Mouse (Mus musculus): ENCODE data around the gene Zbtb8os. TPM values are rescaled to one million over a fixed set of nuclear protein-coding genes. Genes with fewer than 3 reads are reported as not detected.

Gene Zbtb8os
- polyA plus RNA-seq, 1 experiment from 2014 or later, result 22.5 TPM

DNA sequence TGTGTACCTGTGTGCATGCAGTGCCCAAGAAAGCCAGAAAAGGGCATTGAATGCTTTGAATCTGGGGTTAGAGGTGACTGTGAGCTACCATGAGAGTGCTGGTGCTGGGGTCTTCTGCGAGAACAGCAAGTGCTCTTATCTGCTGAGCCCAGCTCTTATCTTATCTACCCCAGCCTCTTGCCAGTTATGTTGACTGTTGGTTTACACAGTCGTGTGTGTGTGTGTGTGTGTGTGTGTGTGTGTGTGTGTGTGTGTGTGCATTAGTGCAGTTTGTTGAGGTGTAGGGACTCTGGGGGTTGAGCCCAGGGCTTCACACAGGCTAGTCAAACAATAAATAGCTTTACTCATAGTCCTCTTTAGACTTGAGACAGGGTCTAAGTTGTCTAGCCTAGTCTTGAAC is 40.3 kb upstream of the Zbtb8os start:
- ATAC-seq (ENCODE audit: low read depth), result peak; percentile 72
- H3K4me1 ChIP-seq (ENCODE audit: control insufficient read depth, low read depth, low read length), result peaks cover 12% of the 10 kb centered on the region
- no peaks in the 10 kb centered on the region for H3K9me3 ChIP-seq (replicated peaks; ENCODE audit: control insufficient read depth, low read length)
- H3K36me3 ChIP-seq (ENCODE audit: control insufficient read depth, insufficient read depth), result no peaks in the 10 kb centered on the region
- no peak overlapping the region for H3K9ac ChIP-seq (ENCODE audit: low read depth, low read length)
- WGBS (ENCODE audit: insufficient replicate concordance), result 5% methylated on average over 2 of the region's 2 CpGs
- no peak overlapping the region for H3K4me3 ChIP-seq (ENCODE audit: low read depth, low read length)
- H3K27me3 ChIP-seq (ENCODE audit: control insufficient read depth, insufficient read depth, low read depth, low read length), result no peaks in the 10 kb centered on the region
- no peak overlapping the region for H3K27ac ChIP-seq (ENCODE audit: low read length)
- H3K4me2 ChIP-seq (ENCODE audit: low read depth, low read length), result no peak overlapping the region

DNA sequence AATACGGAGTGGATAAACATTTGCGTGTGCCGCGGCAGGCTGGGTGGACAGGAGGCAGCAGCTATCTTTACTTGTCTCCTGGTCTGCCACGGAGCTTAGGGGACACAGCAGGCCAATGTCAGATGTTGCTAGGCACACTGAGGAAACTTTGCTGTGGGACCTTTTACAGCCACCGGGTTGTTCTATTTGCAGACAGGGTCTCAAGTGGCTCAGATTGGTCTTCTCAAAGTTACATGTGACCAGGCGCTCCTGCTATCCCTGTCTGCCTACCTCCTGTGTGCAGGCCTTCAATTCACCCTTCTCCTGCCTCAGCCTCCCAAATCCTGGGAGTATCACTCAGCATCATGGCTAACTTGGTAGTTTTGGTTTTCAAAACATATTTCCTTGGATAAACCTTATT is 39.4 kb upstream of the Zbtb8os start:
- H3K27me3 ChIP-seq (ENCODE audit: control insufficient read depth, insufficient read depth, low read depth, low read length), result no peaks in the 10 kb centered on the region
- H3K36me3 ChIP-seq (ENCODE audit: control insufficient read depth, insufficient read depth), result no peaks in the 10 kb centered on the region
- no peak overlapping the region; the same call in 1 of the 2 replicates for H3K9ac ChIP-seq (ENCODE audit: low read depth, low read length)
- WGBS (ENCODE audit: insufficient replicate concordance), result 52% methylated on average over 7 of the region's 7 CpGs
- peaks cover 12% of the 10 kb centered on the region for H3K4me1 ChIP-seq (ENCODE audit: control insufficient read depth, low read depth, low read length)
- no peaks in the 10 kb centered on the region for H3K9me3 ChIP-seq (replicated peaks; ENCODE audit: control insufficient read depth, low read length)
- no peak overlapping the region for H3K27ac ChIP-seq (ENCODE audit: low read length)
- H3K4me3 ChIP-seq (ENCODE audit: low read depth, low read length), result no peak overlapping the region
- ATAC-seq (ENCODE audit: low read depth), result no peak
- no peak overlapping the region for H3K4me2 ChIP-seq (ENCODE audit: low read depth, low read length)

DNA sequence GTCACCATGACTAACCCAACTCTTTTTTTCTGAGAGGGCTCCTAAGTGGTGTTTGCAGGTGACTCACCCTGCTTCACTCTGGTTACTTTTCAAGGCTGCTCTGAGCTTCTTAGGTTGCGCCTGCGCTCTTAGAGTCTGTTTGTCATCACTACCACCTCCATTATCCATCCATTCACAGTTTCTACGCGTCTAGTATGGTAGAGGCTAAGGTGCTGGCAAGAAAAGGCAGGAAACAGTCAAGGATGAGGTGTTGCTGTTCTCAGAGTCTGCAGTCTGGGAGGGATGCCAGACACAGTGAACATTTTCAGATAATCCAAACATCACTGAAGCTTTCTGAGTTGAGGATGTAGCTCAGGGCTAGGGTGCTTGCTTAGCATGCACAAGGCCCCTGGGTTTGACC is 37.8 kb upstream of the Zbtb8os start:
- H3K27ac ChIP-seq (ENCODE audit: low read length), result no peak overlapping the region
- H3K4me1 ChIP-seq (ENCODE audit: control insufficient read depth, low read depth, low read length), result peaks cover 12% of the 10 kb centered on the region
- no peaks in the 10 kb centered on the region for H3K36me3 ChIP-seq (ENCODE audit: control insufficient read depth, insufficient read depth)
- H3K27me3 ChIP-seq (ENCODE audit: control insufficient read depth, insufficient read depth, low read depth, low read length), result no peaks in the 10 kb centered on the region
- H3K4me2 ChIP-seq (ENCODE audit: low read depth, low read length), result no peak overlapping the region
- no peak for ATAC-seq (ENCODE audit: low read depth)
- H3K9me3 ChIP-seq (replicated peaks; ENCODE audit: control insufficient read depth, low read length), result no peaks in the 10 kb centered on the region
- no peak overlapping the region for H3K9ac ChIP-seq (ENCODE audit: low read depth, low read length)
- 80% methylated on average over 4 of the region's 4 CpGs for WGBS (ENCODE audit: insufficient replicate concordance)
- no peak overlapping the region for H3K4me3 ChIP-seq (ENCODE audit: low read depth, low read length)

DNA sequence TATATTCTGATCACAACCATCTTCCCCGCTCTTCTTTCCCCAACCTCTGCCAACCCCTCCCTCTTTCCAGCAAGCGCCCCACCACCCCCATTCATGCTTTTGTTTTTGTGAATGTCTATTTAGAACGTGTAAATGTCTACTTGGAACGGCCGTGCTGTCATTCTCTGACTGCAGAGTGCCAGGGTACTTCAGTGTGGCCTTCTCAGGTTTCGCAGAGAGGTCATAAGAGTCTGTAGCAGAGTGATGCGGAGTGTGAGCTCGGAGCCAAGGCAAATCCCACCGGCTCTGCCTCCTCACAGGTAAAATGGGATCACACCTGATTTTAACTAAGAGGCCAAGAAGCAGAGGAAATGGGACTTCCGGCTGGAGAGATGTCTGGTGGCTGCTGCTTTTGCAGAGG is 36.4 kb upstream of the Zbtb8os start:
- Histone ChIP-seq H3K4me3 (ENCODE audit: low read depth, low read length) (no peak overlapping the region), H3K27me3 (ENCODE audit: control insufficient read depth, insufficient read depth, low read depth, low read length) (no peaks in the 10 kb centered on the region), H3K36me3 (ENCODE audit: control insufficient read depth, insufficient read depth) (no peaks in the 10 kb centered on the region), H3K9me3 (replicated peaks; ENCODE audit: control insufficient read depth, low read length) (no peaks in the 10 kb centered on the region), H3K9ac (ENCODE audit: low read depth, low read length) (no peak overlapping the region), H3K4me1 (ENCODE audit: control insufficient read depth, low read depth, low read length) (peaks cover 15% of the 10 kb centered on the region), H3K27ac (ENCODE audit: low read length) (no peak overlapping the region), H3K4me2 (ENCODE audit: low read depth, low read length) (no peak overlapping the region)
- 66% methylated on average over 10 of the region's 10 CpGs for WGBS (ENCODE audit: insufficient replicate concordance)
- ATAC-seq (ENCODE audit: low read depth), result no peak

DNA sequence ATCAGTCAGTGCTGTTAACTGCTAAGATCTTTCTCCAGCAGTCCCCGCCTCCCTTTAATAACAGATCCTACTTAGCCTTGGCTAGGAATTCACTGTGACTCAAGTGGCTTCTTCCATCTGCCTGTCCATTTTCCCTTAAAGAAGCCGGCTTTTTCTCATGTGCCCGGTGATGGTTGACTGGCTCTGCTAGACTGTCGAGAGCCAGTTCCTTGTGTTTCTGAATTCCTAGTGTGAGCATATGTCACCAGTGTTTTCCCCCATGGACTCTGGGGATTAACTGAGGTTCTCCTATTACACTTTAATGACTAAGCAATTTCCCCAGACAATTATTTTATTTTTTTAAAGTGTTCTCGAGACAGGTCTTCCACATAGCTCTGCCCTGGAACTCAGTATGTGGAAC is 32.1 kb upstream of the Zbtb8os start:
- Histone ChIP-seq H3K27me3 (ENCODE audit: control insufficient read depth, insufficient read depth, low read depth, low read length) (no peaks in the 10 kb centered on the region), H3K36me3 (ENCODE audit: control insufficient read depth, insufficient read depth) (peaks cover 12% of the 10 kb centered on the region), H3K4me1 (ENCODE audit: control insufficient read depth, low read depth, low read length) (peaks cover 8% of the 10 kb centered on the region), H3K9me3 (replicated peaks; ENCODE audit: control insufficient read depth, low read length) (no peaks in the 10 kb centered on the region), H3K4me2 (ENCODE audit: low read depth, low read length) (no peak overlapping the region), H3K4me3 (ENCODE audit: low read depth, low read length) (no peak overlapping the region), H3K9ac (ENCODE audit: low read depth, low read length) (no peak overlapping the region), H3K27ac (ENCODE audit: low read length) (no peak overlapping the region)
- ATAC-seq (ENCODE audit: low read depth), result no peak
- WGBS (ENCODE audit: insufficient replicate concordance), result 82% methylated on average over 5 of the region's 5 CpGs

DNA sequence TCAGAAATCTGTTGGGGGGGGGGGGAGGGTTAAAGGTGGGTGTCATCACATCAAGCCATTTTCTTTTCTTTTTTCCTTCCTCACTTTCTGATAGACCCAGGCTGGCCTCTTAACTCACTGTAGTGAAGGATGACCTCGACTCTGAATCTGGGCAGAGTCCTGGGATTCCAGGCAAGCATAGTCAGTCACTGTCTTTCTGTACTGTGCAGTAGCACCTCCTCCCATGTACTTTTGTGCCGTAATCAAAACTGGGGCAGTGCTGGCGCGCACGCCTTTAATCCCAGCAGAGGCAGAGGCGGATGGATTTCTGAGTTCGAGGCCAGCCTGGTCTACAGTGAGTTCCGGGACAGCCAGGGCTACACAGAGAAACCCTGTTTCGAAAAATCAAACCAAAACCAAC is 31.7 kb upstream of the Zbtb8os start:
- H3K4me1 ChIP-seq (ENCODE audit: control insufficient read depth, low read depth, low read length), result peaks cover 8% of the 10 kb centered on the region
- H3K4me2 ChIP-seq (ENCODE audit: low read depth, low read length), result no peak overlapping the region
- no peak overlapping the region for H3K9ac ChIP-seq (ENCODE audit: low read depth, low read length)
- H3K4me3 ChIP-seq (ENCODE audit: low read depth, low read length), result no peak overlapping the region
- ATAC-seq (ENCODE audit: low read depth), result no peak
- no peaks in the 10 kb centered on the region for H3K27me3 ChIP-seq (ENCODE audit: control insufficient read depth, insufficient read depth, low read depth, low read length)
- no peak overlapping the region for H3K27ac ChIP-seq (ENCODE audit: low read length)
- peaks cover 15% of the 10 kb centered on the region for H3K36me3 ChIP-seq (ENCODE audit: control insufficient read depth, insufficient read depth)
- no peaks in the 10 kb centered on the region for H3K9me3 ChIP-seq (replicated peaks; ENCODE audit: control insufficient read depth, low read length)
- WGBS (ENCODE audit: insufficient replicate concordance), result 77% methylated on average over 9 of the region's 9 CpGs

DNA sequence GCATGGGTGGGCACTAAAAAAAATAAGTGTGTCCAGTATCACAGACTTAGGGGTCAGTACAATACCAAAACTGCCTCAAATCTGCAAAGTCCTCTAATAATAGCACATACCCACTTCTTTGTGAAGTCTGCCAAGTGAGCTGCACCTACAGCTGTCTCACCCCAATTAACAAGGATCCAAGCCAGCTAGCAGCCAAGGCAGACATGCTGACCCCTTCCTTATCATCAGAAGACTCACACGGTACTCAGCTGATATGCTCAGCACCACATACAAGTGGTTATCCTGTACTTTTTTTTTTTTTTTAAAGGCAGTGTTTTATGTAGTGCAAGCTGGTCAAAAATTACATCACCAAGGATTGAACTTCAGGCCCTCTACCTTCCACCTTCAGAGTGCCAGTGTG is 31.2 kb upstream of the Zbtb8os start:
- Histone ChIP-seq H3K36me3 (ENCODE audit: control insufficient read depth, insufficient read depth) (peaks cover 16% of the 10 kb centered on the region), H3K4me3 (ENCODE audit: low read depth, low read length) (no peak overlapping the region), H3K4me2 (ENCODE audit: low read depth, low read length) (no peak overlapping the region), H3K9me3 (replicated peaks; ENCODE audit: control insufficient read depth, low read length) (no peaks in the 10 kb centered on the region), H3K4me1 (ENCODE audit: control insufficient read depth, low read depth, low read length) (peaks cover 8% of the 10 kb centered on the region), H3K9ac (ENCODE audit: low read depth, low read length) (no peak overlapping the region), H3K27ac (ENCODE audit: low read length) (no peak overlapping the region), H3K27me3 (ENCODE audit: control insufficient read depth, insufficient read depth, low read depth, low read length) (no peaks in the 10 kb centered on the region)
- peak; percentile 58 for ATAC-seq (ENCODE audit: low read depth)
- WGBS (ENCODE audit: insufficient replicate concordance), result 19% methylated on average over 1 of the region's 1 CpGs

DNA sequence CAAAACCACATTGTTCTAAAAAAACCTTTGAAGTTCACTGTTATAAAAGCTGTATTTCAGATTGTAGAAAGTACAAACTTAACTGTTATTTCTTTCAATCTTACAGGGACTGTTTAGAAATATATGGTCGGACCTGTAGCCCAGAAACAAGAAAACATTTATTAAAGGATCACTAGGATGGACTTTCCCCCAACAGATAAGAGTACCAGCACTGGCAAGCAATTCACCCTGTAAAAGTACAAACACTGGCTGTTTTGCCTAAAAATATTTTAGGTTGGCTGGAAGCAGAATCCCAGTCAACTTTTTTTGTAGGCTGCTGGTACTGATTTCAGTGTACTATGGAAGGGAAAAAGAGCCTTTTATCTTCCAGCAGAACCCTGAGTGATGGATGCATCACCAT is 27.6 kb upstream of the Zbtb8os start:
- WGBS (ENCODE audit: insufficient replicate concordance), result 68% methylated on average over 1 of the region's 1 CpGs
- ATAC-seq (ENCODE audit: low read depth), result no peak
- Histone ChIP-seq H3K9ac (ENCODE audit: low read depth, low read length) (no peak overlapping the region), H3K27ac (ENCODE audit: low read length) (no peak overlapping the region), H3K4me2 (ENCODE audit: low read depth, low read length) (no peak overlapping the region), H3K36me3 (ENCODE audit: control insufficient read depth, insufficient read depth) (peaks cover 38% of the 10 kb centered on the region), H3K4me1 (ENCODE audit: control insufficient read depth, low read depth, low read length) (peaks cover 8% of the 10 kb centered on the region), H3K27me3 (ENCODE audit: control insufficient read depth, insufficient read depth, low read depth, low read length) (no peaks in the 10 kb centered on the region), H3K9me3 (replicated peaks; ENCODE audit: control insufficient read depth, low read length) (no peaks in the 10 kb centered on the region), H3K4me3 (ENCODE audit: low read depth, low read length) (no peak overlapping the region)

DNA sequence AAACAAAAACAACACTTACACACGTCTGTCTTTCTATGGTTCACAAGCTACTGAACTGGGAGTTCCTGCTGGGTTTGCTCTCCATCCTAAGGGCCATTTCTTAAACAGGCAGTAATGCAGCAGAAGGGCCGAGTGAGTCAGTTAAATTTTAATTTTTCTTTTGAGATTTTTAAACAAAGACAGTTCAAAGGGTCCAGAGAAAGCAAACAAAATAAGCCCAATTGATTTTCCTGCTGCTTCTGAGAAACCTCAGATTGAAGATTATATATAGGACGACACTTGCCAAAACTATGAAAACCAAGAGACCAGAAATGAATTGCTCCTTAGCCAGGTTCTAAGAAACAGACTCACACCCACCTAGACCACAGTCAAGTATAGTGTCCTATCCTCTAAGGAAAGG is 21.6 kb upstream of the Zbtb8os start:
- 65% methylated on average over 3 of the region's 3 CpGs for WGBS (ENCODE audit: insufficient replicate concordance)

DNA sequence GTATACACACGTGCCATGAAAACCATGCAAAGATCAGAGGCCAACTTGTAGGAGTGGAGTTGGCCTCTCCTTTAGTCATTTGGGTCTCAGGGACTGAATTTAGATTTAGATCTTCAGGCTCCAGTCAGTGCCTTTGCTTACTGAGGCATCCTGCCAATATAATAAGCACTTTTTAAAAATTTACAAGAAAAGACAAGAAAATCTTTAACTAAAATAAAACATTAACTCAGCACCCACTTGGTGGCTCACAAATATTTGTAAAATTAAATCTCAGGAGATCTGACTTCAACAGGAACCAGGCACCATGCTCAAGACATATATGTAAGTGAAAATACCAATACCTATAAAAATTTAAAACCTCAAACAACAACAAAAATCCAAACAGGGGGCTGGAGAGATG is 14.6 kb upstream of the Zbtb8os start:
- WGBS (ENCODE audit: insufficient replicate concordance), result 78% methylated on average over 1 of the region's 1 CpGs
- no peak for ATAC-seq (ENCODE audit: low read depth)
- no peaks in the 10 kb centered on the region for H3K4me1 ChIP-seq (ENCODE audit: control insufficient read depth, low read depth, low read length)
- peaks cover 53% of the 10 kb centered on the region for H3K36me3 ChIP-seq (ENCODE audit: control insufficient read depth, insufficient read depth)
- H3K4me2 ChIP-seq (ENCODE audit: low read depth, low read length), result no peak overlapping the region
- H3K9ac ChIP-seq (ENCODE audit: low read depth, low read length), result no peak overlapping the region
- H3K27me3 ChIP-seq (ENCODE audit: control insufficient read depth, insufficient read depth, low read depth, low read length), result no peaks in the 10 kb centered on the region
- H3K27ac ChIP-seq (ENCODE audit: low read length), result no peak overlapping the region
- no peaks in the 10 kb centered on the region for H3K9me3 ChIP-seq (replicated peaks; ENCODE audit: control insufficient read depth, low read length)
- H3K4me3 ChIP-seq (ENCODE audit: low read depth, low read length), result no peak overlapping the region

More for the DNA sequence above, 21.6 kb upstream of the Zbtb8os start:
- peaks cover 70% of the 10 kb centered on the region for H3K36me3 ChIP-seq (ENCODE audit: control insufficient read depth, insufficient read depth)
- no peak overlapping the region for H3K27ac ChIP-seq (ENCODE audit: low read length)
- H3K9me3 ChIP-seq (replicated peaks; ENCODE audit: control insufficient read depth, low read length), result no peaks in the 10 kb centered on the region
- H3K4me1 ChIP-seq (ENCODE audit: control insufficient read depth, low read depth, low read length), result no peaks in the 10 kb centered on the region
- H3K4me2 ChIP-seq (ENCODE audit: low read depth, low read length), result no peak overlapping the region
- H3K4me3 ChIP-seq (ENCODE audit: low read depth, low read length), result no peak overlapping the region
- ATAC-seq (ENCODE audit: low read depth), result no peak
- H3K9ac ChIP-seq (ENCODE audit: low read depth, low read length), result no peak overlapping the region
- no peaks in the 10 kb centered on the region for H3K27me3 ChIP-seq (ENCODE audit: control insufficient read depth, insufficient read depth, low read depth, low read length)

Data from liver, embryonic 16.5 days (tissue).